Mouse (Mus musculus) forebrain, embryonic 11.5 days (tissue): ENCODE measurements around the gene Cd180. TPM values are rescaled to one million over a fixed set of nuclear protein-coding genes. Genes with fewer than 3 reads are reported as not detected.
"Not testable (repeated sequence)": the region's sequence is repeated elsewhere in the genome, so short reads cannot be mapped to it uniquely, and the experiment has no call there.

Experiments used
- ATAC-seq: fragments of 200-750 bp; cut with Nextera tagmentation; replicated peaks from 2 replicates; pipeline ENCODE4 v1.8.0; 2017; ENCODE audit warnings: moderate TSS enrichment; ENCODE audit not compliant: low FRiP score
- DNase-seq: peaks from one replicate; pipeline ENCODE4 v3.0.0-alpha.2; 2017; ENCODE audit warnings: low spot score
- H3K27ac ChIP-seq: fragments of 300-500 bp; sonication (generic); 2 replicates; pipeline ENCODE4 v1.5.1; 2014; ENCODE audit warnings: low read depth, low read length
- H3K27me3 ChIP-seq: fragments of 300-500 bp; sonication (generic); 2 replicates; pipeline ENCODE4 v1.6.1; 2014; ENCODE audit warnings: mild to moderate bottlenecking, low read length, mixed read lengths; ENCODE audit not compliant: control insufficient read depth, insufficient read depth
- H3K36me3 ChIP-seq: fragments of 300-500 bp; sonication (generic); 2 replicates; pipeline ENCODE4 v1.6.1; 2014; ENCODE audit warnings: mild to moderate bottlenecking, low read length, moderate library complexity, mixed read lengths; ENCODE audit not compliant: control insufficient read depth, insufficient read depth
- H3K4me1 ChIP-seq: fragments of 300-500 bp; sonication (generic); replicated peaks from 2 replicates; pipeline ENCODE4 v1.6.1; 2014; ENCODE audit warnings: low read length, mixed read lengths; ENCODE audit not compliant: control insufficient read depth, insufficient read depth
- H3K4me2 ChIP-seq: fragments of 300-500 bp; sonication (generic); 2 replicates; pipeline ENCODE4 v1.6.1; 2014; ENCODE audit warnings: low read depth, mild to moderate bottlenecking, low read length, moderate library complexity, mixed read lengths; ENCODE audit not compliant: severe bottlenecking
- H3K4me3 ChIP-seq: fragments of 300-500 bp; sonication (generic); 2 replicates; pipeline ENCODE4 v1.5.1; 2014; ENCODE audit warnings: low read depth, low read length
- H3K9ac ChIP-seq: fragments of 300-500 bp; sonication (generic); 2 replicates; pipeline ENCODE4 v1.6.1; 2014; ENCODE audit warnings: low read length
- H3K9me3 ChIP-seq: fragments of 300-500 bp; sonication (generic); 2 replicates; pipeline ENCODE4 v1.6.1; 2016; ENCODE audit warnings: low read length, mixed read lengths; ENCODE audit not compliant: control insufficient read depth
- WGBS: fragments of 180-500 bp; shearing (Covaris S2); extraction: QIAGEN DNeasy Blood & Tissue Kit; methylation state at CpG from one replicate; pipeline ENCODE4 v1.1.7; 2014; 5-methylcytosine and 5-hydroxymethylcytosine counted together
- polyA plus RNA-seq: library from polyadenylated mRNA; unstranded; fragments of >200 nt; fragmentation: Nextera tagmentation; extraction: Ambion mirVana; gene quantifications from 2 replicates; pipeline ENCODE4 v1.2.1, GENCODE M21; 2014

Cd180 gene
- polyA plus RNA-seq, 1 experiment from 2014 or later = 0.41 TPM

DNA sequence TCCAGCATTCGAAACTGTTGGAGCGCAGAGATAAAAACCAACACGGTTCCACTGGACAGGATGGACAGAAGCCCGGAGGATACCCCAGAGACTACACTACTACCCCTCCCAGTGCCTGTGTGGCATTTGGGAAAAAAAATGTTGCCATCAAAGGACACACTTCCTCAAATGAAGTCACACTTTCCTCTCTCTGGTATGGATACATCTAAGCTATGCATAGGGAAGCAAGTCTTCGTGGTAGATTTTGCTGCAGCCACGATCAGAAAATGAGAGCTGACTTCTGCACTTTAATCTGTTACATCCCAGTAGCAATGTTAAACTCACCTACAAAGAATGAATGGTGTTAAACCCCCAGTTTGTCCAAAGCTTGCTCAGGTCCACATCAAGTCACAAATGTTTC lies 24.4 kb upstream of the Cd180 start:
- H3K36me3 ChIP-seq = no peaks in the 10 kb centered on the region
- H3K27me3 ChIP-seq = no peaks in the 10 kb centered on the region
- H3K4me2 ChIP-seq = no peak overlapping the region
- no peak for ATAC-seq
- H3K27ac ChIP-seq = no peak overlapping the region
- 85% methylated on average over 6 of the region's 6 CpGs for WGBS
- H3K9ac ChIP-seq = no peak overlapping the region
- DNase-seq = no peak
- H3K4me3 ChIP-seq = no peak overlapping the region
- H3K9me3 ChIP-seq = no peaks in the 10 kb centered on the region
- H3K4me1 ChIP-seq = no peaks in the 10 kb centered on the region

- ATAC-seq (no peak), DNase-seq (no peak)
- no peak overlapping the region for H3K27ac ChIP-seq
- no peaks in the 10 kb centered on the region for H3K27me3 ChIP-seq
- no peak overlapping the region for H3K4me3 ChIP-seq
- no peak overlapping the region for H3K4me2 ChIP-seq
- no peaks in the 10 kb centered on the region for H3K9me3 ChIP-seq
- no peaks in the 10 kb centered on the region for H3K4me1 ChIP-seq
- no peak overlapping the region for H3K9ac ChIP-seq
- no peaks in the 10 kb centered on the region for H3K36me3 ChIP-seq
- WGBS = 72% methylated on average over 14 of the region's 14 CpGs
Observed at GRCm38 (mm10) chr13:102669522-102670256, 23.7 kb upstream of the Cd180 start.

DNA sequence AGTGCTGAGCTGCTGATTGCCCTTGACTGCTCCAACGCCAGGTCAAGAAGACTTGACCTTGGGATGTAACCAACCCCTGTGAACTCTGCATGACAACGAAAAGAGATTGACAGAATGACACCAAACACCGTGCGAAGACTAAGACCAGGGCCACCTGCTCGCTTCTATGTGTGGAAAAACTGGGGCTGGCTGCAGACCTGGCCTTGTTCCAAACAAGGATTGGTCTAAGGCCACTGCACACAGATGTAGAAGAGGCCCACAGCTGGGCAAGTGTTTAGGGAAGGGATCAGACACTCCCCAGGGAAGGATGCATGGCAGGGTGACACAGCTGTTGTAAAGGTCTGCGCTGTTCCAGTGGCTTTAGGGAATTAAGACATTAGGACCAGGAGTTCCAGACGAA lies 22.9 kb upstream of the Cd180 start:
- no peaks in the 10 kb centered on the region for H3K27me3 ChIP-seq
- no peaks in the 10 kb centered on the region for H3K36me3 ChIP-seq
- no peak overlapping the region for H3K27ac ChIP-seq
- WGBS = 80% methylated on average over 7 of the region's 7 CpGs
- no peaks in the 10 kb centered on the region for H3K4me1 ChIP-seq
- no peak overlapping the region for H3K9ac ChIP-seq
- DNase-seq (no peak), ATAC-seq (no peak)
- H3K9me3 ChIP-seq = no peaks in the 10 kb centered on the region
- H3K4me2 ChIP-seq = no peak overlapping the region
- no peak overlapping the region for H3K4me3 ChIP-seq

- H3K9me3 ChIP-seq = no peaks in the 10 kb centered on the region
- H3K27ac ChIP-seq = no peak overlapping the region
- H3K4me2 ChIP-seq = no peak overlapping the region
- no peaks in the 10 kb centered on the region for H3K4me1 ChIP-seq
- WGBS = 94% methylated on average over 3 of the region's 3 CpGs
- H3K4me3 ChIP-seq = no peak overlapping the region
- ATAC-seq = no peak
- no peak for DNase-seq
- no peaks in the 10 kb centered on the region for H3K36me3 ChIP-seq
- H3K9ac ChIP-seq = no peak overlapping the region
- H3K27me3 ChIP-seq = no peaks in the 10 kb centered on the region
Observed at GRCm38 (mm10) chr13:102674083-102674482, 19.3 kb upstream of the Cd180 start.

GRCm38 (mm10) chr13:102677602-102678001 lies 15.8 kb upstream of the Cd180 start:
- H3K4me2 ChIP-seq, DNase-seq, H3K9ac ChIP-seq, ATAC-seq, H3K4me3 ChIP-seq, H3K27ac ChIP-seq, H3K9me3 ChIP-seq, H3K27me3 ChIP-seq, H3K4me1 ChIP-seq, H3K36me3 ChIP-seq: not testable (repeated sequence)
- WGBS = 94% methylated on average over 4 of the region's 4 CpGs

GRCm38 (mm10) chr13:102678482-102678881 lies 14.9 kb upstream of the Cd180 start:
- no peak overlapping the region for H3K9ac ChIP-seq
- H3K27me3 ChIP-seq = no peaks in the 10 kb centered on the region
- no peak overlapping the region for H3K27ac ChIP-seq
- WGBS = 13% methylated on average over 2 of the region's 2 CpGs
- H3K36me3 ChIP-seq = no peaks in the 10 kb centered on the region
- DNase-seq (peak; percentile 81), ATAC-seq (peak; percentile 76)
- no peaks in the 10 kb centered on the region for H3K9me3 ChIP-seq
- H3K4me3 ChIP-seq = no peak overlapping the region
- no peak overlapping the region for H3K4me2 ChIP-seq
- no peaks in the 10 kb centered on the region for H3K4me1 ChIP-seq

DNA sequence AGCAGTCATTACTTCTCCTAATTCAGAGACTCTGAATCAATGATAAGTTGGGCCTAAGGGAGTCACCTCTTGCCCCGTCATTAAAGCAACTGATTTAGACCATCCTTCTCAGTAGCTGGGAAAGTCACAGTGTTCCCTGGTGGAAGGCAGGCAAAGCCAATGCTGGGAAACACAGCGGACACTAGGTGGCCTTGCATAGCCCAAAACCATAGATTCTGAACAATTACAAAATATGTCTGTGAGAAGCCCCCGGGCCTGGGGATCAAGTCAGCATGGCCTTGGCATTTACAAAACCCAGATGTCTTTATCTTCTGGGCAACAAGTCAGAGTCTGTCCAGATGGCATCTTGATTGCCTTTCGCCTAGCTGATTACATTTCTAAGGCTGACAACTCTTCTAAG lies 8.5 kb upstream of the Cd180 start:
- no peak overlapping the region for H3K9ac ChIP-seq
- H3K4me2 ChIP-seq = no peak overlapping the region
- no peaks in the 10 kb centered on the region for H3K4me1 ChIP-seq
- DNase-seq (no peak), ATAC-seq (no peak)
- H3K27ac ChIP-seq = no peak overlapping the region
- H3K36me3 ChIP-seq = no peaks in the 10 kb centered on the region
- no peaks in the 10 kb centered on the region for H3K27me3 ChIP-seq
- no peaks in the 10 kb centered on the region for H3K9me3 ChIP-seq
- H3K4me3 ChIP-seq = no peak overlapping the region
- WGBS = 84% methylated on average over 4 of the region's 4 CpGs

- Histone ChIP-seq H3K36me3 (no peaks in the 10 kb centered on the region), H3K9ac (no peak overlapping the region), H3K4me1 (no peaks in the 10 kb centered on the region), H3K27ac (no peak overlapping the region), H3K4me2 (no peak overlapping the region), H3K9me3 (no peaks in the 10 kb centered on the region), H3K27me3 (no peaks in the 10 kb centered on the region), H3K4me3 (no peak overlapping the region)
- 95% methylated on average over 1 of the region's 1 CpGs for WGBS
- DNase-seq (no peak), ATAC-seq (no peak)
Observed at GRCm38 (mm10) chr13:102688121-102688520, 5.2 kb upstream of the Cd180 start.
